24 mouse cellular contexts compared by ENCODE assay signal in genomic region chr9:22089986-22090385, GRCm38 (mm10). TPM values are rescaled to one million over a fixed set of nuclear protein-coding genes. Genes with fewer than 3 reads are reported as not detected.
DNase-seq lines count a peak whose midpoint lies in the region; ATAC-seq lines count a peak whose summit lies in the region.
"Had no signal": no experiment of that assay in that cellular context is flagged by ENCODE, and none has a peak within 500 bp of the region (broad histone marks: within the 10 kb centered on the region; RNA-seq: fewer than 3 reads in every experiment).

No protein-coding gene starts in this region.

- H3K36me3 ChIP-seq in midbrain, embryonic 11.5 days (ENCODE audit: control insufficient read depth, insufficient read depth, low read length), result no peaks in the 10 kb centered on the region
- H3K36me3 ChIP-seq in midbrain, embryonic 10.5 days, result no peaks in the 10 kb centered on the region
- H3K36me3 ChIP-seq: embryonic facial prominence, embryonic 13.5 days; hindbrain, embryonic 13.5 days had no signal

- no peak for ATAC-seq in midbrain, embryonic 11.5 days (ENCODE audit: low FRiP score)
- ATAC-seq: forebrain, embryonic 13.5 days; hindbrain, postnatal 0 days had no signal

- H3K27me3 ChIP-seq in midbrain, embryonic 11.5 days (ENCODE audit: control insufficient read depth, insufficient read depth, low read length), result no peaks in the 10 kb centered on the region
- H3K27me3 ChIP-seq in midbrain, embryonic 10.5 days (ENCODE audit: low read depth, poor library complexity, severe bottlenecking), result peaks cover 6% of the 10 kb centered on the region; the same call in 1 of the 2 replicates
- H3K27me3 ChIP-seq: embryonic facial prominence, embryonic 13.5 days; forebrain, embryonic 13.5 days had no signal

- DNase-seq in midbrain, embryonic 11.5 days (ENCODE audit: low spot score, missing footprints), result peak; percentile 56
- DNase-seq in midbrain, embryonic 10.5 days (ENCODE audit: low spot score), result no peak
- peak; percentile 77 for DNase-seq in NIH3T3 (ENCODE audit: low read depth)
- peak; percentile 48 for DNase-seq in adrenal gland, postnatal 14 days
- DNase-seq in kidney, postnatal 36 days, result no peak
- DNase-seq in spleen, postnatal 36 days (ENCODE audit: low spot score in 2 of 2), result no peak
- DNase-seq in right cerebral cortex, postnatal 14 days, result no peak
- DNase-seq: B cell, adult 2 months; cerebellum, adult 18-20 months; cerebellum, adult 9-11 months; cerebellum, postnatal 36 days; gastrocnemius, postnatal 36 days; heart, adult 11 months; heart, postnatal 14 days; kidney, adult 11 months had no signal

- H3K4me1 ChIP-seq in midbrain, embryonic 11.5 days (ENCODE audit: control insufficient read depth, insufficient read depth, low read length), result peaks cover 4% of the 10 kb centered on the region
- H3K4me1 ChIP-seq in midbrain, embryonic 10.5 days, result peaks cover 7% of the 10 kb centered on the region

- no peak overlapping the region for H3K4me2 ChIP-seq in midbrain, embryonic 11.5 days
- H3K4me2 ChIP-seq: embryonic facial prominence, embryonic 13.5 days; forebrain, embryonic 13.5 days; hindbrain, embryonic 13.5 days had no signal

- H3K27ac ChIP-seq in midbrain, embryonic 11.5 days (ENCODE audit: low read depth, low read length), result no peak overlapping the region
- no peak overlapping the region for H3K27ac ChIP-seq in midbrain, embryonic 10.5 days (replicated peaks)
- H3K27ac ChIP-seq: embryonic facial prominence, embryonic 13.5 days; forebrain, embryonic 13.5 days; hindbrain, embryonic 13.5 days; hindbrain, postnatal 0 days had no signal

- H3K9me3 ChIP-seq in midbrain, embryonic 11.5 days (ENCODE audit: control insufficient read depth, low read length), result no peaks in the 10 kb centered on the region
- H3K9me3 ChIP-seq in midbrain, embryonic 10.5 days (replicated peaks), result no peaks in the 10 kb centered on the region
- H3K9me3 ChIP-seq: embryonic facial prominence, embryonic 13.5 days; forebrain, embryonic 13.5 days; hindbrain, embryonic 13.5 days had no signal

- H3K4me3 ChIP-seq in midbrain, embryonic 11.5 days (ENCODE audit: low read depth, low read length), result no peak overlapping the region
- no peak overlapping the region for H3K4me3 ChIP-seq in midbrain, embryonic 10.5 days
- H3K4me3 ChIP-seq: embryonic facial prominence, embryonic 13.5 days; forebrain, embryonic 13.5 days; hindbrain, embryonic 13.5 days had no signal

- WGBS in midbrain, embryonic 11.5 days, result 94% methylated on average over 7 of the region's 7 CpGs
- WGBS in midbrain, embryonic 10.5 days, result 89% methylated on average over 7 of the region's 7 CpGs

- no peak overlapping the region for H3K9ac ChIP-seq in midbrain, embryonic 11.5 days (ENCODE audit: low read length)
- H3K9ac ChIP-seq: embryonic facial prominence, embryonic 13.5 days; forebrain, embryonic 13.5 days; hindbrain, embryonic 13.5 days had no signal

RNA-seq across cellular contexts. Expression of gene Ecsit, which starts 4.7 kb away (rescaled TPM):
- 31.2 and 31.5 TPM in 2 replicates for polyA plus RNA-seq in midbrain, embryonic 11.5 days (2014; fragmentation: Nextera tagmentation; extraction: Ambion mirVana)
- polyA plus RNA-seq in midbrain, embryonic 10.5 days (2016; fragmentation: Nextera tagmentation; extraction: Ambion mirVana), result 41.1 and 44.1 TPM in 2 replicates
- total RNA-seq in adrenal gland, postnatal 14 days (2021), result 74.9 and 80.6 TPM in 2 replicates

RNA-seq across cellular contexts. Expression of gene Cnn1, which starts 9.0 kb away (rescaled TPM):
- 1.3 and 1.6 TPM in 2 replicates for polyA plus RNA-seq in midbrain, embryonic 11.5 days (2014; fragmentation: Nextera tagmentation; extraction: Ambion mirVana)
- 1.0 and 3.0 TPM in 2 replicates for polyA plus RNA-seq in midbrain, embryonic 10.5 days (2016; fragmentation: Nextera tagmentation; extraction: Ambion mirVana)
- total RNA-seq in adrenal gland, postnatal 14 days (2021), result 0.56 and 7.1 TPM in 2 replicates
- total RNA-seq: hematopoietic stem cell, adult 5-6 weeks had no signal

RNA-seq across cellular contexts. Expression of gene Zfp653, which starts 18.8 kb away (rescaled TPM):
- 7.6 and 7.9 TPM in 2 replicates for polyA plus RNA-seq in midbrain, embryonic 11.5 days (2014; fragmentation: Nextera tagmentation; extraction: Ambion mirVana)
- polyA plus RNA-seq in midbrain, embryonic 10.5 days (2016; fragmentation: Nextera tagmentation; extraction: Ambion mirVana), result 11.7 and 12.6 TPM in 2 replicates
- total RNA-seq in adrenal gland, postnatal 14 days (2021), result 9.1 and 10.1 TPM in 2 replicates

RNA-seq across cellular contexts. Expression of gene Gm49318, which starts 18.9 kb away (rescaled TPM):
- polyA plus RNA-seq in midbrain, embryonic 11.5 days (2014; fragmentation: Nextera tagmentation; extraction: Ambion mirVana), result not detected in 2 replicates
- not detected in 2 replicates for polyA plus RNA-seq in midbrain, embryonic 10.5 days (2016; fragmentation: Nextera tagmentation; extraction: Ambion mirVana)
- total RNA-seq in adrenal gland, postnatal 14 days (2021), result not detected in 2 replicates
- total RNA-seq: gastrocnemius, adult 8-10 months; gastrocnemius, postnatal 36 days; heart, postnatal 14 days; hematopoietic stem cell, adult 5-6 weeks; hindbrain, postnatal 0 days; MEL had no signal
- polyA plus RNA-seq: embryonic facial prominence, embryonic 13.5 days; forebrain, embryonic 13.5 days; heart, embryonic 14.5 days; hindbrain, embryonic 13.5 days; hindbrain, postnatal 0 days; intestine, embryonic 14.5 days had no signal

RNA-seq across cellular contexts. Expression of gene Elof1, which starts 27.0 kb away (rescaled TPM):
- 208 and 225 TPM in 2 replicates for polyA plus RNA-seq in midbrain, embryonic 11.5 days (2014; fragmentation: Nextera tagmentation; extraction: Ambion mirVana)
- 251 and 265 TPM in 2 replicates for polyA plus RNA-seq in midbrain, embryonic 10.5 days (2016; fragmentation: Nextera tagmentation; extraction: Ambion mirVana)
- 66.9 and 74.2 TPM in 2 replicates for total RNA-seq in adrenal gland, postnatal 14 days (2021)

Comparison
In these comparisons a context has a peak if more than half of its experiments do, and no peak if none do; other contexts are left out.
1. DNase-seq: peak in midbrain, embryonic 11.5 days (single experiment), NIH3T3 (single experiment) and adrenal gland, postnatal 14 days (single experiment); none in midbrain, embryonic 10.5 days (single experiment), kidney, postnatal 36 days (0 of 2), spleen, postnatal 36 days (0 of 2) and right cerebral cortex, postnatal 14 days (single experiment).